Mouse (Mus musculus): ENCODE results near the gene Cyba.

The Cyba gene

GRCm38 (mm10) chr8:122432443-122433268 lies at the start of gene Cyba:
Gene Cyba (minus strand): TSS chr8:122432930.
- no peak for DNase-seq

GRCm38 (mm10) chr8:122482448-122482847 lies 49.7 kb upstream of the Cyba start:
- no peak for DNase-seq

GRCm38 (mm10) chr8:122475580-122476320 lies 43.0 kb upstream of the Cyba start, which contains the start of the genes Rnf166 and Ctu2:
Gene Rnf166 (minus strand): TSS chr8:122476064.
Gene Ctu2 (plus strand): TSS chr8:122476143.
- DNase-seq: peak; percentile 96

GRCm38 (mm10) chr8:122474951-122475560 lies 42.3 kb upstream of the Cyba start:
- DNase-seq: no peak

- no peak for DNase-seq
Measured at GRCm38 (mm10) chr8:122473911-122474421, 41.2 kb upstream of the Cyba start.

GRCm38 (mm10) chr8:122470691-122471090 lies 38.0 kb upstream of the Cyba start:
- peak; percentile 4 for DNase-seq

GRCm38 (mm10) chr8:122469965-122470364 lies 37.2 kb upstream of the Cyba start:
- DNase-seq: peak; percentile 8

- DNase-seq: peak; percentile 7
Measured at GRCm38 (mm10) chr8:122469407-122469806, 36.7 kb upstream of the Cyba start.

- no peak for DNase-seq
Measured at GRCm38 (mm10) chr8:122467816-122468215, 35.1 kb upstream of the Cyba start.

GRCm38 (mm10) chr8:122464985-122465384 lies 32.3 kb upstream of the Cyba start:
- no peak for DNase-seq

GRCm38 (mm10) chr8:122463651-122464640 lies 31.2 kb upstream of the Cyba start:
- no peak for DNase-seq

- DNase-seq: no peak
Measured at GRCm38 (mm10) chr8:122462510-122462909, 29.8 kb upstream of the Cyba start.

GRCm38 (mm10) chr8:122461473-122462148 lies 28.9 kb upstream of the Cyba start:
- DNase-seq: peak; percentile 27

GRCm38 (mm10) chr8:122460524-122461472 lies 28.1 kb upstream of the Cyba start, which contains the start of gene Snai3:
Gene Snai3 (minus strand): TSS chr8:122460733.
- DNase-seq: no peak

GRCm38 (mm10) chr8:122459990-122460389 lies 27.3 kb upstream of the Cyba start:
- no peak for DNase-seq

GRCm38 (mm10) chr8:122459218-122459900 lies 26.6 kb upstream of the Cyba start:
- DNase-seq: no peak

GRCm38 (mm10) chr8:122457171-122457570 lies 24.4 kb upstream of the Cyba start:
- DNase-seq: no peak

GRCm38 (mm10) chr8:122454409-122454808 lies 21.7 kb upstream of the Cyba start:
- DNase-seq: no peak

- DNase-seq: no peak
Measured at GRCm38 (mm10) chr8:122452154-122452553, 19.4 kb upstream of the Cyba start.
